Mouse (Mus musculus): Measurements from ENCODE around the gene Stx8. TPM values are rescaled to one million over a fixed set of nuclear protein-coding genes. Genes with fewer than 3 reads are reported as not detected.

Gene Stx8
- polyA plus RNA-seq, 1 experiment from 2014 or later = 68.5 TPM

GRCm38 (mm10) chr11:68185647-68186046 is 219.7 kb downstream of the Stx8 start:
- WGBS = 93% methylated on average over 3 of the region's 3 CpGs
- no peaks in the 10 kb centered on the region for H3K36me3 ChIP-seq (ENCODE audit: control insufficient read depth, insufficient read depth, low read length)
- H3K27ac ChIP-seq (ENCODE audit: low read length) = no peak overlapping the region
- no peaks in the 10 kb centered on the region for H3K27me3 ChIP-seq (ENCODE audit: control insufficient read depth, insufficient read depth, low read length)
- H3K9me3 ChIP-seq (ENCODE audit: control insufficient read depth, low read depth, low read length) = no peaks in the 10 kb centered on the region
- peaks cover 28% of the 10 kb centered on the region for H3K4me1 ChIP-seq (ENCODE audit: control insufficient read depth, insufficient read depth, low read length)
- H3K4me3 ChIP-seq (ENCODE audit: low read depth, low read length) = no peak overlapping the region
- H3K4me2 ChIP-seq (replicated peaks; ENCODE audit: low read depth, low read length) = no peak overlapping the region
- no peak for ATAC-seq (ENCODE audit: insufficient number of reproducible peaks, insufficient read depth, low FRiP score, low read depth)
- H3K9ac ChIP-seq (replicated peaks; ENCODE audit: low read depth, low read length) = no peak overlapping the region

- H3K4me2 ChIP-seq (replicated peaks; ENCODE audit: low read depth, low read length) = no peak overlapping the region
- H3K36me3 ChIP-seq (ENCODE audit: control insufficient read depth, insufficient read depth, low read length) = no peaks in the 10 kb centered on the region
- no peak overlapping the region for H3K9ac ChIP-seq (replicated peaks; ENCODE audit: low read depth, low read length)
- peak overlapping the region; percentile 71; the same call in 1 of the 2 replicates for H3K27ac ChIP-seq (ENCODE audit: low read length)
- H3K27me3 ChIP-seq (ENCODE audit: control insufficient read depth, insufficient read depth, low read length) = no peaks in the 10 kb centered on the region
- ATAC-seq (ENCODE audit: insufficient number of reproducible peaks, insufficient read depth, low FRiP score, low read depth) = peak; percentile 54; the same call in 1 of the 2 replicates
- no peaks in the 10 kb centered on the region for H3K9me3 ChIP-seq (ENCODE audit: control insufficient read depth, low read depth, low read length)
- no peak overlapping the region for H3K4me3 ChIP-seq (ENCODE audit: low read depth, low read length)
- H3K4me1 ChIP-seq (ENCODE audit: control insufficient read depth, insufficient read depth, low read length) = peaks cover 28% of the 10 kb centered on the region
- 46% methylated on average over 8 of the region's 8 CpGs for WGBS
These were observed 221.2 kb downstream of the Stx8 start for GRCm38 (mm10) chr11:68187242-68187641.

GRCm38 (mm10) chr11:68188695-68189201 is 222.8 kb downstream of the Stx8 start:
- Histone ChIP-seq H3K27ac (ENCODE audit: low read length) (peak overlapping the region; percentile 66; the same call in 1 of the 2 replicates), H3K4me2 (replicated peaks; ENCODE audit: low read depth, low read length) (no peak overlapping the region), H3K36me3 (ENCODE audit: control insufficient read depth, insufficient read depth, low read length) (no peaks in the 10 kb centered on the region), H3K4me3 (ENCODE audit: low read depth, low read length) (no peak overlapping the region), H3K27me3 (ENCODE audit: control insufficient read depth, insufficient read depth, low read length) (no peaks in the 10 kb centered on the region), H3K9ac (replicated peaks; ENCODE audit: low read depth, low read length) (no peak overlapping the region), H3K4me1 (ENCODE audit: control insufficient read depth, insufficient read depth, low read length) (peaks cover 28% of the 10 kb centered on the region), H3K9me3 (ENCODE audit: control insufficient read depth, low read depth, low read length) (no peaks in the 10 kb centered on the region)
- no peak for ATAC-seq (ENCODE audit: insufficient number of reproducible peaks, insufficient read depth, low FRiP score, low read depth)
- WGBS = 66% methylated on average over 12 of the region's 12 CpGs

GRCm38 (mm10) chr11:68190849-68191248 is 224.9 kb downstream of the Stx8 start:
- ATAC-seq (ENCODE audit: insufficient number of reproducible peaks, insufficient read depth, low FRiP score, low read depth) = no peak
- H3K9ac ChIP-seq (replicated peaks; ENCODE audit: low read depth, low read length) = no peak overlapping the region
- 74% methylated on average over 5 of the region's 5 CpGs for WGBS
- H3K4me3 ChIP-seq (ENCODE audit: low read depth, low read length) = no peak overlapping the region
- H3K9me3 ChIP-seq (ENCODE audit: control insufficient read depth, low read depth, low read length) = no peaks in the 10 kb centered on the region
- H3K27ac ChIP-seq (ENCODE audit: low read length) = no peak overlapping the region
- H3K4me1 ChIP-seq (ENCODE audit: control insufficient read depth, insufficient read depth, low read length) = peaks cover 39% of the 10 kb centered on the region
- H3K27me3 ChIP-seq (ENCODE audit: control insufficient read depth, insufficient read depth, low read length) = no peaks in the 10 kb centered on the region
- no peaks in the 10 kb centered on the region for H3K36me3 ChIP-seq (ENCODE audit: control insufficient read depth, insufficient read depth, low read length)
- H3K4me2 ChIP-seq (replicated peaks; ENCODE audit: low read depth, low read length) = no peak overlapping the region

GRCm38 (mm10) chr11:68195168-68195567 is 229.2 kb downstream of the Stx8 start:
- Histone ChIP-seq H3K9ac (replicated peaks; ENCODE audit: low read depth, low read length) (no peak overlapping the region), H3K4me3 (ENCODE audit: low read depth, low read length) (no peak overlapping the region), H3K4me1 (ENCODE audit: control insufficient read depth, insufficient read depth, low read length) (peaks cover 37% of the 10 kb centered on the region), H3K36me3 (ENCODE audit: control insufficient read depth, insufficient read depth, low read length) (no peaks in the 10 kb centered on the region), H3K9me3 (ENCODE audit: control insufficient read depth, low read depth, low read length) (no peaks in the 10 kb centered on the region), H3K27me3 (ENCODE audit: control insufficient read depth, insufficient read depth, low read length) (no peaks in the 10 kb centered on the region), H3K27ac (ENCODE audit: low read length) (peak overlapping the region; percentile 16; the same call in 1 of the 2 replicates), H3K4me2 (replicated peaks; ENCODE audit: low read depth, low read length) (no peak overlapping the region)
- WGBS = 58% methylated on average over 6 of the region's 6 CpGs
- no peak for ATAC-seq (ENCODE audit: insufficient number of reproducible peaks, insufficient read depth, low FRiP score, low read depth)

GRCm38 (mm10) chr11:68195693-68196176 is 229.7 kb downstream of the Stx8 start:
- no peak for ATAC-seq (ENCODE audit: insufficient number of reproducible peaks, insufficient read depth, low FRiP score, low read depth)
- peak overlapping the region; percentile 16; the same call in 1 of the 2 replicates for H3K27ac ChIP-seq (ENCODE audit: low read length)
- WGBS = 69% methylated on average over 10 of the region's 10 CpGs

GRCm38 (mm10) chr11:68196566-68196965 is 230.6 kb downstream of the Stx8 start:
- no peak overlapping the region for H3K9ac ChIP-seq (replicated peaks; ENCODE audit: low read depth, low read length)
- WGBS = 58% methylated on average over 6 of the region's 6 CpGs

More at GRCm38 (mm10) chr11:68195693-68196176, 229.7 kb downstream of the Stx8 start:
- no peaks in the 10 kb centered on the region for H3K9me3 ChIP-seq (ENCODE audit: control insufficient read depth, low read depth, low read length)
- H3K4me3 ChIP-seq (ENCODE audit: low read depth, low read length) = no peak overlapping the region
- H3K27me3 ChIP-seq (ENCODE audit: control insufficient read depth, insufficient read depth, low read length) = no peaks in the 10 kb centered on the region
- no peak overlapping the region for H3K9ac ChIP-seq (replicated peaks; ENCODE audit: low read depth, low read length)
- H3K4me1 ChIP-seq (ENCODE audit: control insufficient read depth, insufficient read depth, low read length) = peaks cover 41% of the 10 kb centered on the region
- H3K4me2 ChIP-seq (replicated peaks; ENCODE audit: low read depth, low read length) = no peak overlapping the region
- no peaks in the 10 kb centered on the region for H3K36me3 ChIP-seq (ENCODE audit: control insufficient read depth, insufficient read depth, low read length)

GRCm38 (mm10) chr11:68197471-68197870 is 231.5 kb downstream of the Stx8 start:
- Histone ChIP-seq H3K4me2 (replicated peaks; ENCODE audit: low read depth, low read length) (no peak overlapping the region), H3K27ac (ENCODE audit: low read length) (no peak overlapping the region), H3K9ac (replicated peaks; ENCODE audit: low read depth, low read length) (no peak overlapping the region), H3K36me3 (ENCODE audit: control insufficient read depth, insufficient read depth, low read length) (no peaks in the 10 kb centered on the region), H3K4me3 (ENCODE audit: low read depth, low read length) (no peak overlapping the region), H3K9me3 (ENCODE audit: control insufficient read depth, low read depth, low read length) (no peaks in the 10 kb centered on the region), H3K27me3 (ENCODE audit: control insufficient read depth, insufficient read depth, low read length) (no peaks in the 10 kb centered on the region), H3K4me1 (ENCODE audit: control insufficient read depth, insufficient read depth, low read length) (peaks cover 48% of the 10 kb centered on the region)
- 90% methylated on average over 11 of the region's 11 CpGs for WGBS
- ATAC-seq (ENCODE audit: insufficient number of reproducible peaks, insufficient read depth, low FRiP score, low read depth) = no peak

More at GRCm38 (mm10) chr11:68196566-68196965, 230.6 kb downstream of the Stx8 start:
- H3K4me1 ChIP-seq (ENCODE audit: control insufficient read depth, insufficient read depth, low read length) = peaks cover 45% of the 10 kb centered on the region
- no peaks in the 10 kb centered on the region for H3K36me3 ChIP-seq (ENCODE audit: control insufficient read depth, insufficient read depth, low read length)
- no peak overlapping the region for H3K4me2 ChIP-seq (replicated peaks; ENCODE audit: low read depth, low read length)
- no peaks in the 10 kb centered on the region for H3K9me3 ChIP-seq (ENCODE audit: control insufficient read depth, low read depth, low read length)
- no peak for ATAC-seq (ENCODE audit: insufficient number of reproducible peaks, insufficient read depth, low FRiP score, low read depth)
- H3K27ac ChIP-seq (ENCODE audit: low read length) = peak overlapping the region; percentile 16; the same call in 1 of the 2 replicates
- H3K4me3 ChIP-seq (ENCODE audit: low read depth, low read length) = no peak overlapping the region
- no peaks in the 10 kb centered on the region for H3K27me3 ChIP-seq (ENCODE audit: control insufficient read depth, insufficient read depth, low read length)

GRCm38 (mm10) chr11:68198696-68199095 is 232.7 kb downstream of the Stx8 start:
- H3K4me3 ChIP-seq (ENCODE audit: low read depth, low read length) = no peak overlapping the region
- H3K9me3 ChIP-seq (ENCODE audit: control insufficient read depth, low read depth, low read length) = no peaks in the 10 kb centered on the region
- peaks cover 48% of the 10 kb centered on the region for H3K4me1 ChIP-seq (ENCODE audit: control insufficient read depth, insufficient read depth, low read length)
- no peak overlapping the region for H3K27ac ChIP-seq (ENCODE audit: low read length)
- no peak overlapping the region for H3K9ac ChIP-seq (replicated peaks; ENCODE audit: low read depth, low read length)
- 46% methylated on average over 10 of the region's 10 CpGs for WGBS
- H3K27me3 ChIP-seq (ENCODE audit: control insufficient read depth, insufficient read depth, low read length) = no peaks in the 10 kb centered on the region
- H3K4me2 ChIP-seq (replicated peaks; ENCODE audit: low read depth, low read length) = no peak overlapping the region
- ATAC-seq (ENCODE audit: insufficient number of reproducible peaks, insufficient read depth, low FRiP score, low read depth) = no peak
- no peaks in the 10 kb centered on the region for H3K36me3 ChIP-seq (ENCODE audit: control insufficient read depth, insufficient read depth, low read length)

Measured in stomach, embryonic 14.5 days (tissue).